Mouse (Mus musculus) adrenal gland, postnatal 10 days (tissue): ENCODE results near the gene Gm11639. TPM values are rescaled to one million over a fixed set of nuclear protein-coding genes. Genes with fewer than 3 reads are reported as not detected.
"Not testable (repeated sequence)": the region's sequence is repeated elsewhere in the genome, so short reads cannot be mapped to it uniquely, and the experiment has no call there.

Source experiments
- DNase-seq: peaks from one replicate; pipeline ENCODE4 v3.0.0; 2021; ENCODE audit warnings: mixed read lengths
- total RNA-seq, 2 experiments: library from RNA; stranded (reverse); gene quantifications; 2 replicates each; pipeline ENCODE4 v1.2.3; 2021

The Gm11639 gene
- total RNA-seq, 2 experiments from 2014 or later = 0.12 TPM

DNA sequence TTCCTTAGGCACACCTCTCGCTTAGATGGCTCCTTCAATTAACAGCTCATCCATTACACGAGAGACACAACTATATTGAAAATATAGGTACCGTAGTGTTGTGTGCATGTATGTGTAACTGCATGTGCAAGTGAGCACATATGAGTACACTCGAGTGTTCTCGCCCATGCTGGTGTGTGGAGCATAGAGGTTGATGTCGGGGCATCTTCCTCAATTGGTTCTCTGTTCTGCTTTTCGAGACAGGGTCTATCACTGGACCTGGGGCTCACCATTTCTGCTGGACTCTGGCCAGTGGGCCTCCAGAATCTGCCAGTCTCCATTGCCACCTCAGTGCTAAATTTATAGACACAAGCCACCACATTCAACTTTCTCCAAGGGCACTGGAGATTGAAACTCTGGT, 432.3 kb downstream of the Gm11639 start:
- no peak for DNase-seq

GRCm38 (mm10) chr11:105120551-105121061, 435.1 kb downstream of the Gm11639 start:
- DNase-seq = no peak

DNA sequence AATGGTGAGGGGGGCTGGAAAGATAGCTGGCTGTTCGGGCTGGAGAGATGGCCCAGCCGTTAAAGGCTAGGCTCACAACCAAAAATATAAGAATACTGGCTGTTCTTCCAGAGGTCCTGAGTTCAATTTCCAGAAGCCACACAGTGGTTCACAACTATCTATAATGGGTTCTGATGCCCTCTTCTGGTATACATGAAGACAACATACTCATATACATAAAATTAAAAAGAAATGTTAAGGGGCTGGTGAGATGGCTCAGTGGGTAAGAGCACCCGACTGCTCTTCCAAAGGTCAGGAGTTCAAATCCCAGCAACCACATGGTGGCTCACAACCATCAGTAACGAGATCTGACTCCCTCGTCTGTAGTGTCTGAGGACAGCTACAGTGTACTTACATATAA, 436.3 kb downstream of the Gm11639 start:
- DNase-seq = not testable (repeated sequence)

DNA sequence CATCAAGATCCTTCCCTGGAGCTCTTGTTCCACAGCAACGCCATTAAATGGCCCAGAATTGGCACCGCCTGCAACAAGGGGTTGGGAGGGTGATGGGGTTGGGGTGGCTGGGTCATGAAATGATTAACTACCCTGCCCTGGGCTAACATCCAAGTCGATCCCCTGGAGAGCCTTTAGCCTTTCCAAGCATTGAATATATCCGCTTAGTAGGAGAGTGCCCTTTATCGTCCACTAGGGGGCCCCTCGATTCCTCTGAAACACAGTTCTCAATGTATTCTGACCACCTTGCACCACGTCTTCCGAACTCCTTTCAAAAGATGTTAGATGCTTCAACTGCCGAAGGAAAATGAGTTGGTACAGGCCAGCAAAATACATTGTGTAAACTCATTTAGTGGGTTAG, 438.5 kb downstream of the Gm11639 start:
- DNase-seq = peak; percentile 73

- DNase-seq = peak; percentile 90
Measured at GRCm38 (mm10) chr11:105125735-105126519, 440.4 kb downstream of the Gm11639 start, which contains the start of gene Mettl2. TSS of gene Mettl2 (plus strand) at chr11:105126425.

DNA sequence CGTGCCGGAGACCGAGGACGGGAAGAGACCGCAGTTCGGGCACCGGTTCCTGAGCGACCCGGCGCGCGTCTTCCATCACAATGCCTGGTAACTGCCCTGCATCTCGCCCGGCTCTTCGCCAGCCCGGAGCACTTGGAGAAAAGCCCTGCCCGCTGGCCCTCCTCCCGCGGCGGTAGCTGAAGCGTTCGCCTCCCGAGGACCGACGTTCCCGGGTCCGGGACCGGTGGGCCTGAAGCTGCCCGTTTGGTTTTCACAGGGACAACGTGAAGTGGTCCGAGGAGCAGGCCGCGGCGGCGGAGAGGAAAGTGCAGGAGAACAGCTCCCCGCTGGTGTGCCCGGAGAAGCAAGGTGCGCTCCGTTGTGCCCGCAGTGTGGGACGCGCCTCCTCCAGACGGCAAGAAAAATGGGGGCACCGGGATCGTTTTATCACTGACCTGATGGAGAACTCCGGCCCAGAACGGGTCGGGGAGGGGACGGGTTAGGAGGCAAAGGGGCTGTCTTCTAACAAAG, 441.1 kb downstream of the Gm11639 start:
- DNase-seq = no peak

GRCm38 (mm10) chr11:105135692-105136091, 450.2 kb downstream of the Gm11639 start:
- DNase-seq = no peak

- DNase-seq = not testable (repeated sequence)
Measured at GRCm38 (mm10) chr11:105137255-105137654, 451.7 kb downstream of the Gm11639 start.

DNA sequence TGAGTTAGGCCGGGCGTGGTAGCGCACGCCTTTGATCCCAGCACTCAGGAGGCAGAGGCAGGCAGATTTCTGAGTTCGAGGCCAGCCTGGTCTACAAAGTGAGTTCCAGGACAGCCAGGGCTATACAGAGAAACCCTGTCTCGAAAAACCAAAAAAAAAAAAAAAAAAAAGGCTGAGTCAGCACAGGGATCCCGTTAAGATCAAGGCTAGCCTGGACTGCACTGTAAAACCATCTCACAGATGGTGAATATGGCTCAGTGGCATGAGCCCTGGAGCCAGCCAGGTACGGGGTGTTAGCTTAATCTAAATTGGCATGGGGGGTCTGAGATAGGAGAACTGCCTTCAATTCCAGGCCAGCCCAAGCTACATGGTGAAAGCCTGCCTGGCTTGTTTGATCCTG, 455.0 kb downstream of the Gm11639 start:
- not testable (repeated sequence) for DNase-seq

DNA sequence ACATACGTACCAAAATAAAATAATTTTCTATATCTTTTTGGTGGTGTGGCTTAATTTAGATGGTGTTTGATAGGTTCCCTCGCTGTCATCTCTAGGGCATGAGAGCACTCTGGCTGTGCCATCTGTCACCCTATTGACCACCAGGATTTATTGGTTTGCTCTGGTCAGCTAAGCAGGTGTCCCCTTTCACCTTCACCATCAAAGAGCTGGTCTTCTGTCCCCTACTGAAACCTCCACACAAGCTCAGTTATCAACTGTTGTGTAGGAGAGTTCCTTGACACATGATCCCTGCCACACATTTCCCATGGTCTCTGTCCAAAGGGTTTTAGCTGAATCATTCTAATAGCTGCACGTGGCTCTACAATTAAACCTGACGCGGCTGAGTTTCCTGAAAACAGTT, 455.6 kb downstream of the Gm11639 start:
- no peak for DNase-seq

DNA sequence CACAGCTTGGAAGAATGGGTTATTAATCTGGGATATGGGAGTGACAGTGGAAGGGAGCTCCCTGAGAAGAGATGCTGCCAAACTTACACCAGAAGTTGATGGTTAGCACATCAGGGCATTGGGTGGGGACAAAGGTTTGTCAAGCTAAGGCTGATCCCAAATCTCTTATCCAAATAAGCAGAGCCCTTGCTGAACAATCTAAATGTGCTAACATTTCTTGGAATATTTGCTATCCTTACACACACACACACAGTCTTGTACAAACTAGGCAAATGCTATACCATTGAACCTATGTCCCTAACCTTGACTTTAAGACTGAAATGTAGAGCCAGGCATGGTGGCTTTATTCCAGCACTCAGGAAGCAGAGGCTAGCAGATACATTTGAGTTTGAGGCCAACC, 458.1 kb downstream of the Gm11639 start:
- DNase-seq = no peak

GRCm38 (mm10) chr11:105144084-105144483, 458.6 kb downstream of the Gm11639 start:
- DNase-seq = no peak

DNA sequence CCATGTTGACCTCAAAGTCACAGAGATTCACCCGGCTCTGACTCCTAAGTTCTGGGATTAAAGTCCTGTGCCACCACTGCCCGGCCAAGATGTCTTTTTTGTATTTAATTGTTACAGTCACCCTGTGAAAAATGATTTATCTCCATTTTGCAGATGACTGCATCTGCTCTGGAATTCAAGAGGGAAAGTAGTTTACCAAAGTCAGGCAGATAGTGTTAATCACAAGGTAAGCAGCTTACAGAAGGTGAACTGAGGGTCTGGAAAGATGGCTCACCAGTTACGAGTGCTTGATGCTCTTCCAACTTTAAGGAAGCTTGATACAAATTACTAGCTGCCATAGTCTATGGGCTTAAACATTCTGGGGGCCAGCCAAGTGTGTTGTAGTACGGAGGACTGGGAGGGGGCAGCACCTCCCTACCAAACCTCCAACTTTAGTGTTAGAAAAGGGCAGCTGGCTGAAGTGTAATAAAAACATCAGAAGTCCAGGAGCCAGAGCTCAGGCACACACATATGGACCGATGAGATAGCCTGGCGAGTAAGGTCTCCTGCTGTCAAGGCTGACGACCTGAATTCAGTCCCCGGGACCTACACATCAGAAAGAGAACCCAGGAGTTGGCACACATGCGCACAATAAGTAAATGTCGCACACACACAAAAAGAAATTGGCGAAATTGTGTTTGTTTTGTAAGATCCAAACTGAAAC, 459.2 kb downstream of the Gm11639 start:
- DNase-seq = peak; percentile 12

DNA sequence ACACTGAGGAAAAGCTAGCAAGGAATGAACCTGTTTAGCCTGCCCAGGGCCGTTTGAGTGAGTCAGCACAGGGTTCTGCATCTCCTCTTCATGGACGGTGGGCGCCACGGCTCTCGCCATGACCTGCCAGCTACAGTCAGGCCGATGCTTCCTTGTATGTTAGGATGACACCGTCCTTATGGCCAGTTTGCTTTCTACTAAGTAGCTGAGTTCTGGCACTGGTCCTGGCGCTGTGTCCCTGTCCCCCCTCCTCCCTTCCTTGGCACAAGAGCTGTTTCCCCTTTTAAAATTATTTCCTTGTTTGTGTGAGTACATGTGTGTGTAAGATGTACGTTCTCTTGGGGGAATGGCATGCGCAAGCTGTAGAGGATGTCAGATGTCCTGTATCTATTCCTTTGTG, 459.7 kb downstream of the Gm11639 start:
- DNase-seq = no peak

DNA sequence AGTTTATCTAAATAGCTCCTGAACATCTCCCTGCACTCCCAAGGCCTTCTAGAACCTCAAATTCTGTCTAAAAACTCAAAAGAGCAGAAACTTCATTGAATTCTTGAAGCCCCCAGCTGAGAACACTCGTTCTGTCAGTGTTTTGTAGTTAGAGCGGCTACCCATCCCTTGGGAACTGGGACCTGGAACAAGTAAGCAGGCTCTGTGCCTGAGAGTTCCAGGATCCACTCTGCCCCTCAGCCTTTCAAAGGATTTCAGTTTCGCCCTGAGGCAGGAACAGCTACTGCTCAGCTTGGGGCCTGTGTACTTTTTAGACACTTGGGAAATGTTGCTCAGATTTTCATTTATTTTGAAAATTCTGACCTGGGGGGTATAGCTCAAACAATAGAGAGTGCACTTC, 461.1 kb downstream of the Gm11639 start, which contains the start of gene Gm10842:
Gm10842 (plus strand) TSS at position 301 of the 400 bp plus-strand sequence.
- no peak for DNase-seq

DNA sequence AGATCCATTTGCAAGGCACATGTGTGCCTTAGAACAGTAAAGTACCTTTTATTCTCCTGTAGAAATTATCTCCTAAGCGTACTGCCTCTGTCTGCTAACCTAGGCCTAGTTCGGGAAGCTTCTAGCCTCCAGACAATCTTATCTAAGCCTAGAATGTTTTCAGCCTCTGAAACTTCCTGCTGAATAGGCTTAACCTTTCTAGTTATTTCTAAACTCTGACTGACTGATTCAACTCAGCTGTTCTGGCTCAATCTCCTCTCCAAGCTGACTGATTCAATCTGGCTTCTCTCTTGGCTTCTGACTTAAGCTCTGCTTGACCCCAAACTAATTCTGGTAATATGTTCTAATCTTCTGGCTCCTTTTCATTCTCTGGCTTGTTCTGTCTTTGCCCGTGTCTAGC, 463.8 kb downstream of the Gm11639 start:
- no peak for DNase-seq

DNA sequence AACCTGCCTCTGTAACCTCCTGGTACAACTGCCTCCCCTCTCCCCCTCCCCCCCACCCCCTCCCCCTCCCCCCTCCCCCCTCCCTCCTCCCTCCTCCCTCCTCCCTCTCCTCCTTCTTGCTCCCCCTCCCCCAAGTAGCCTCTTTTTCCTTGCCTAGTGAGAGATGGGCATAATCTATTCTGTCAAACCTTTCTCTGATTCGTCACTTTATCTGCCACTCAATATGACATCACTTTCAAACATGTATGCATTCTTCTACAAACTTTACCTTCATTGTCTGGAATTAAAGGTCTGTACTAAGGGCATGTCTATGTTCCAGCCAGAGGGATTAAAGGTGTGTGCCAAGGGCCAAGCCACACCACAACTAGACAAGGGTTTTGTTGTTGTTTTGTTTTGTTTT, 464.3 kb downstream of the Gm11639 start:
- no peak for DNase-seq

DNA sequence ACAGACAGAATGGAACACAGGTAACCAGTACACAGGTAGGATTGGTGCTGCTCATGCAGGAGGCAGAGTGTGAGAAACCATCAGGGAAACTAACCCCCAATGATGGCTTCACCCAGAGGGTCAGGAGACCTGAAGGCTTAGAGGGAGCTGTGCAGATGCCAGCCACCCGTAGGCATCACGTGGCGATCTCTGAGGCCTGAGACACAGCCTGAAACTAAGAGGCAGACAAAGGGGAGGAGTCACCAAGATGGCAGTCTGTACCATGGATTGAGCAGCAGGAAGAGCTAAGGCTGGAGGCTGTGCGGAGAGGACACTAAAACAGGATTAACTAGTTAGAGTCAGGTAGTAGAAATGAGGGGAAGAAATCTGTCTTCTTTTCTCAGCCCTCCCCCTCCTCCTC, 465.2 kb downstream of the Gm11639 start:
- DNase-seq = no peak

DNA sequence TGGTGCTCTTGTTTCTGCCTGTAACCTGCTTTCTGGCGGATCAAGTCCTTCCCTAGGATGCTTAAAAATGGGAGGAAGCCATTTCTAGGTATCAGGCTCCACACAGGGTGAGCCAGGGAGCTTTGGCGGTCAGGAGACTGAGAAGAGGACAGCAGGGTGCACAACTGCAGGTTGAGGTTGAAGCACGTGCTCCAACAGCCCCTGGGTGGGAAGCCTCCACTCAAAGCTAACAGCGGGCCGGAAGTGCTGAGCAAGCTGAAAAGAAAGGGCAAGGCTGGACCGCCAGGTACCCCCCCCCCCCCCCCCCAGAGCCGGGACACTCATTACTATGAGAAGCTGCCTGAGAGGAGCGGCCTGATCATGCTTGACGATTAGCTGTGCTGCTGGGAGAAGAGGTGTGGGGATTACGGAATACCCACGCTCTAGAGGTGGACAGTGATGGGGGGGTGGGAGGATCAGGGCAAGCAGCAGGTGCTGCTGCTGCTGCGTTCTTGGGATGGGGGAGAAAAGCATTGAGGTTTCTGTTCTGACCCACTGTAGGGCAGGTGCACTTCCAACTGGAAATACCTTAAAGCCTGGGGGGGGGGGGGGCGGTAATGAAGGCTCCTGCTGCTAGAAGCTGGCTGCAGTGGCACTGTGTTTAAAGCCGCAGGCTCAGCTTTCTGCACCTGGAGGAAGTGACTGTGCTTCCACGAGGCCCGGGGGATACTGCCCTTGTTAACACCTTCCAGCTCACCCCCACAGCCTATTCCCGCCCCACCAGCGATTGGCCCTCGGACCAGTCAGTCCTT, 465.9 kb downstream of the Gm11639 start:
- no peak for DNase-seq

- no peak for DNase-seq
Measured at GRCm38 (mm10) chr11:105152017-105152300, 466.5 kb downstream of the Gm11639 start.

GRCm38 (mm10) chr11:105152357-105152899, 466.9 kb downstream of the Gm11639 start:
- no peak for DNase-seq
